In the genomic region with DNA sequence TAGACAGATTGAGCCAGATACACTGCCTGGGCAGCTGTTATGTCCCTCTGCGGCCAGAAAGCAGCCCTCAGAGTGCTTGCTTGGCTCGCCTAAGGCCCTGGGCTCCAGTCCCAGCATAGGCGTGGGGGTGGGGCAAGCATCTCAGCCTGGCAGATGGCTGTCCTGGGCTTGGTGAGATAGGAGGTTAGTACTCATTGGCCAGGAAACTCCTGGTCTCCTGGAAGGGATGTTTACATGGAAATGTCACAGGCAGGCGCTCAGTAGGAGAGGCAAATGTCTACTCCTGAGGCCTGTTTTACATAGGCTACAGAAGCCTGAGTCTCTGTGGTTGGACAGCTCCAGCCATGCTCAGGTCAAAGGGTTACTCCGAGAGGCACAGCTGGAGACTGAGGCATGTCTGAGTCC, we compare ENCODE assay signal across 8 mouse cellular contexts. TPM values are rescaled to one million over a fixed set of nuclear protein-coding genes. Genes with fewer than 3 reads are reported as not detected.
DNase-seq lines count a peak whose midpoint lies in the region; ATAC-seq and TF ChIP-seq lines count a peak whose summit lies in the region.

No protein-coding gene starts in this region.

- peak; percentile 61; the same call in 1 of the 2 replicates for ATAC-seq in forebrain, embryonic 13.5 days
- ATAC-seq in heart, postnatal 0 days (ENCODE audit: insufficient read depth, low read depth) = peak; percentile 89
- 0 out of 2 replicates have a peak, but pooled peaks have one; percentile 29 for ATAC-seq in midbrain, embryonic 15.5 days (replicated peaks)
- peak; percentile 70 for ATAC-seq in stomach, embryonic 15.5 days (ENCODE audit: insufficient read depth, low FRiP score, low read depth)
- ATAC-seq in kidney, embryonic 14.5 days (ENCODE audit: low FRiP score, low TSS enrichment) = no peak

- peaks cover 8% of the 10 kb centered on the region; the same call in 1 of the 2 replicates for H3K36me3 ChIP-seq in forebrain, embryonic 13.5 days (ENCODE audit: poor library complexity, severe bottlenecking)
- no peaks in the 10 kb centered on the region for H3K36me3 ChIP-seq in heart, postnatal 0 days (replicated peaks; ENCODE audit: control insufficient read depth, insufficient read depth, low read length)
- H3K36me3 ChIP-seq in midbrain, embryonic 15.5 days (replicated peaks) = no peaks in the 10 kb centered on the region
- H3K36me3 ChIP-seq in stomach, embryonic 15.5 days = no peaks in the 10 kb centered on the region
- no peaks in the 10 kb centered on the region for H3K36me3 ChIP-seq in kidney, embryonic 14.5 days (ENCODE audit: control insufficient read depth, insufficient read depth, low read length)

- no peak for TF ChIP-seq EP300 in heart, postnatal 0 days (IDR thresholded peaks at IDR 0.05; ENCODE audit: low read depth)

- H3K9ac ChIP-seq in forebrain, embryonic 13.5 days = no peak overlapping the region
- no peak overlapping the region for H3K9ac ChIP-seq in heart, postnatal 0 days (replicated peaks; ENCODE audit: low read depth, low read length)
- no peak overlapping the region for H3K9ac ChIP-seq in midbrain, embryonic 15.5 days
- no peak overlapping the region for H3K9ac ChIP-seq in stomach, embryonic 15.5 days
- H3K9ac ChIP-seq in kidney, embryonic 14.5 days (ENCODE audit: low read depth, low read length) = no peak overlapping the region

- no peaks in the 10 kb centered on the region for H3K9me3 ChIP-seq in forebrain, embryonic 13.5 days (replicated peaks)
- no peaks in the 10 kb centered on the region for H3K9me3 ChIP-seq in heart, postnatal 0 days (replicated peaks; ENCODE audit: control insufficient read depth, low read length)
- no peaks in the 10 kb centered on the region for H3K9me3 ChIP-seq in midbrain, embryonic 15.5 days
- no peaks in the 10 kb centered on the region for H3K9me3 ChIP-seq in stomach, embryonic 15.5 days
- H3K9me3 ChIP-seq in kidney, embryonic 14.5 days (ENCODE audit: control insufficient read depth, low read length) = no peaks in the 10 kb centered on the region

- H3K27ac ChIP-seq in forebrain, embryonic 13.5 days = no peak overlapping the region; the same call in 1 of the 2 replicates
- peak overlapping the region; percentile 65 for H3K27ac ChIP-seq in heart, postnatal 0 days (ENCODE audit: low read depth)
- no peak overlapping the region for H3K27ac ChIP-seq in midbrain, embryonic 15.5 days
- 0 out of 2 replicates have a peak overlapping the region, but pooled peaks have one; percentile 11 for H3K27ac ChIP-seq in stomach, embryonic 15.5 days
- H3K27ac ChIP-seq in kidney, embryonic 14.5 days (ENCODE audit: low read depth, low read length) = no peak overlapping the region

- 24% methylated on average over 5 of the region's 5 CpGs for WGBS in forebrain, embryonic 13.5 days
- WGBS in heart, postnatal 0 days = 24% methylated on average over 5 of the region's 5 CpGs
- 28% methylated on average over 5 of the region's 5 CpGs for WGBS in midbrain, embryonic 15.5 days
- 19% methylated on average over 5 of the region's 5 CpGs for WGBS in stomach, embryonic 15.5 days
- WGBS in kidney, embryonic 14.5 days = 40% methylated on average over 5 of the region's 5 CpGs

- H3K4me1 ChIP-seq in forebrain, embryonic 13.5 days = peaks cover 22% of the 10 kb centered on the region
- peaks cover 14% of the 10 kb centered on the region for H3K4me1 ChIP-seq in heart, postnatal 0 days (ENCODE audit: control insufficient read depth, insufficient read depth)
- peaks cover 19% of the 10 kb centered on the region for H3K4me1 ChIP-seq in midbrain, embryonic 15.5 days
- peaks cover 15% of the 10 kb centered on the region; the same call in 1 of the 2 replicates for H3K4me1 ChIP-seq in stomach, embryonic 15.5 days
- H3K4me1 ChIP-seq in kidney, embryonic 14.5 days (ENCODE audit: control insufficient read depth, insufficient read depth, low read length) = peaks cover 4% of the 10 kb centered on the region; the same call in 1 of the 2 replicates

- no peak overlapping the region for H3K4me2 ChIP-seq in forebrain, embryonic 13.5 days
- H3K4me2 ChIP-seq in heart, postnatal 0 days (ENCODE audit: low read depth, low read length) = no peak overlapping the region
- H3K4me2 ChIP-seq in midbrain, embryonic 15.5 days = no peak overlapping the region
- no peak overlapping the region for H3K4me2 ChIP-seq in stomach, embryonic 15.5 days
- H3K4me2 ChIP-seq in kidney, embryonic 14.5 days (replicated peaks; ENCODE audit: low read depth, low read length) = no peak overlapping the region

- no peak overlapping the region for H3K4me3 ChIP-seq in forebrain, embryonic 13.5 days
- H3K4me3 ChIP-seq in heart, postnatal 0 days (ENCODE audit: low read depth, low read length) = no peak overlapping the region
- no peak overlapping the region for H3K4me3 ChIP-seq in midbrain, embryonic 15.5 days
- no peak overlapping the region for H3K4me3 ChIP-seq in stomach, embryonic 15.5 days (replicated peaks)
- no peak overlapping the region for H3K4me3 ChIP-seq in kidney, embryonic 14.5 days (ENCODE audit: low read length)

- peak; percentile 80 for DNase-seq in Muller cell, postnatal 12 days (ENCODE audit: inconsistent ontology term)
- DNase-seq in c-Kit-negative CD71-positive TER-119-positive erythroid progenitor cells, embryonic 14.5 days (ENCODE audit: low read depth, low spot score) = peak; percentile 21
- peak; percentile 76 for DNase-seq in heart, postnatal 0 days (ENCODE audit: low spot score)
- DNase-seq in liver = peak; percentile 83

- no peaks in the 10 kb centered on the region; the same call in 1 of the 2 replicates for H3K27me3 ChIP-seq in forebrain, embryonic 13.5 days
- H3K27me3 ChIP-seq in heart, postnatal 0 days (ENCODE audit: control insufficient read depth, insufficient read depth, low read length) = no peaks in the 10 kb centered on the region
- no peaks in the 10 kb centered on the region for H3K27me3 ChIP-seq in midbrain, embryonic 15.5 days (replicated peaks)
- H3K27me3 ChIP-seq in stomach, embryonic 15.5 days (replicated peaks) = no peaks in the 10 kb centered on the region
- H3K27me3 ChIP-seq in kidney, embryonic 14.5 days (ENCODE audit: control insufficient read depth, insufficient read depth, low read length) = peaks cover 5% of the 10 kb centered on the region

- no peak for TF ChIP-seq CTCF in heart, postnatal 0 days (IDR thresholded peaks at IDR 0.05; ENCODE audit: low read depth)

RNA-seq across cellular contexts. Expression of gene Dop1b, which starts 5.6 kb away (rescaled TPM):
- polyA plus RNA-seq in forebrain, embryonic 13.5 days (2015; fragmentation: Nextera tagmentation; extraction: Ambion mirVana) = 17.1 and 18.3 TPM in 2 replicates
- total RNA-seq in heart, postnatal 0 days (2014; rRNA removed; ENCODE audit: low replicate concordance) = 13.0 and 13.2 TPM in 2 replicates
- polyA plus RNA-seq in heart, postnatal 0 days (2015; fragmentation: Nextera tagmentation; extraction: Ambion mirVana) = 6.0 and 7.2 TPM in 2 replicates
- polyA plus RNA-seq in midbrain, embryonic 15.5 days (2015; fragmentation: Nextera tagmentation; extraction: Ambion mirVana) = 40.9 and 43.8 TPM in 2 replicates
- polyA plus RNA-seq in stomach, embryonic 15.5 days (2015; fragmentation: Nextera tagmentation; extraction: Ambion mirVana) = 17.8 and 20.5 TPM in 2 replicates
- 21.4 and 21.6 TPM in 2 replicates for polyA plus RNA-seq in kidney, embryonic 14.5 days (2014; fragmentation: Nextera tagmentation; extraction: Ambion mirVana)

RNA-seq across cellular contexts. Expression of gene Cbr3, which starts 34.3 kb away (rescaled TPM):
- polyA plus RNA-seq in forebrain, embryonic 13.5 days (2015; fragmentation: Nextera tagmentation; extraction: Ambion mirVana) = 0.15 TPM in 1 of 2 replicates, not detected in the other
- total RNA-seq in heart, postnatal 0 days (2014; rRNA removed; ENCODE audit: low replicate concordance) = 1.6 TPM in 1 of 2 replicates, not detected in the other
- polyA plus RNA-seq in heart, postnatal 0 days (2015; fragmentation: Nextera tagmentation; extraction: Ambion mirVana) = 1.3 and 1.7 TPM in 2 replicates
- 1.6 and 1.7 TPM in 2 replicates for polyA plus RNA-seq in midbrain, embryonic 15.5 days (2015; fragmentation: Nextera tagmentation; extraction: Ambion mirVana)
- 13.8 and 18.6 TPM in 2 replicates for polyA plus RNA-seq in stomach, embryonic 15.5 days (2015; fragmentation: Nextera tagmentation; extraction: Ambion mirVana)
- polyA plus RNA-seq in kidney, embryonic 14.5 days (2014; fragmentation: Nextera tagmentation; extraction: Ambion mirVana) = 3.4 and 4.1 TPM in 2 replicates

Comparison
In these comparisons a context has a peak if more than half of its experiments do, and no peak if none do; other contexts are left out.
1. DNase-seq: peak in every context shown above with its lines; median percentile 83 in liver; 80 in Muller cell, postnatal 12 days; 76 in heart, postnatal 0 days; 21 in c-Kit-negative CD71-positive TER-119-positive erythroid progenitor cells, embryonic 14.5 days.
2. H3K27ac ChIP-seq: peak in heart, postnatal 0 days (single experiment) and stomach, embryonic 15.5 days (single experiment); none in forebrain, embryonic 13.5 days (single experiment), midbrain, embryonic 15.5 days (single experiment) and kidney, embryonic 14.5 days (single experiment).